Mouse (Mus musculus): ENCODE data around the gene Zdhhc14. TPM values are rescaled to one million over a fixed set of nuclear protein-coding genes. Genes with fewer than 3 reads are reported as not detected.

Gene Zdhhc14
- polyA plus RNA-seq, 1 experiment = 0.01 TPM

GRCm38 (mm10) chr17:5752322-5752715, 260.0 kb downstream of the Zdhhc14 start:
- no peak overlapping the region for H3K4me3 ChIP-seq (ENCODE audit: insufficient read depth, poor library complexity, severe bottlenecking)

GRCm38 (mm10) chr17:5752716-5753585, 260.6 kb downstream of the Zdhhc14 start:
- no peaks in the 10 kb centered on the region for H3K36me3 ChIP-seq (ENCODE audit: control insufficient read depth, insufficient read depth)
- no peaks in the 10 kb centered on the region for H3K79me2 ChIP-seq (ENCODE audit: control insufficient read depth, insufficient read depth)
- H3K4me3 ChIP-seq (ENCODE audit: insufficient read depth, poor library complexity, severe bottlenecking) = no peak overlapping the region
- peak overlapping the region; percentile 58 for H3ac ChIP-seq (ENCODE audit: control insufficient read depth, insufficient read length, low read depth)
- peaks cover 12% of the 10 kb centered on the region for H3K27me3 ChIP-seq (ENCODE audit: control insufficient read depth, insufficient read depth, insufficient read length)
- no peaks in the 10 kb centered on the region for H3K79me3 ChIP-seq (ENCODE audit: low read depth)
- TF ChIP-seq MAX (IDR thresholded peaks at IDR 0.05) (peak; percentile 44), CEBPB (IDR thresholded peaks at IDR 0.05; ENCODE audit: low read depth) (no peak), MYOD1 (IDR thresholded peaks at IDR 0.05; ENCODE audit: control insufficient read depth, insufficient read length, low read depth) (no peak), CTCF (IDR thresholded peaks at IDR 0.05; ENCODE audit: control insufficient read depth, insufficient read depth, insufficient read length) (peak; percentile 81), FOSL1 (IDR thresholded peaks at IDR 0.05; ENCODE audit: insufficient read depth, low read length, poor library complexity, severe bottlenecking) (no peak), MYOG (IDR thresholded peaks at IDR 0.05; ENCODE audit: control insufficient read depth, extremely low read depth, insufficient read length) (no peak), USF1 (IDR thresholded peaks at IDR 0.05; ENCODE audit: low read depth) (no peak)

More at GRCm38 (mm10) chr17:5752322-5752715, 260.0 kb downstream of the Zdhhc14 start:
- peaks cover 12% of the 10 kb centered on the region for H3K27me3 ChIP-seq (ENCODE audit: control insufficient read depth, insufficient read depth, insufficient read length)
- no peaks in the 10 kb centered on the region for H3K79me2 ChIP-seq (ENCODE audit: control insufficient read depth, insufficient read depth)
- TF ChIP-seq MYOG (IDR thresholded peaks at IDR 0.05; ENCODE audit: control insufficient read depth, extremely low read depth, insufficient read length) = no peak
- TF ChIP-seq MYOD1 (IDR thresholded peaks at IDR 0.05; ENCODE audit: control insufficient read depth, insufficient read length, low read depth) = no peak
- TF ChIP-seq FOSL1 (IDR thresholded peaks at IDR 0.05; ENCODE audit: insufficient read depth, low read length, poor library complexity, severe bottlenecking) = no peak
- TF ChIP-seq CTCF (IDR thresholded peaks at IDR 0.05; ENCODE audit: control insufficient read depth, insufficient read depth, insufficient read length) = no peak
- TF ChIP-seq USF1 (IDR thresholded peaks at IDR 0.05; ENCODE audit: low read depth) = no peak
- no peak for TF ChIP-seq MAX (IDR thresholded peaks at IDR 0.05)
- no peak for TF ChIP-seq CEBPB (IDR thresholded peaks at IDR 0.05; ENCODE audit: low read depth)
- H3K79me3 ChIP-seq (ENCODE audit: low read depth) = no peaks in the 10 kb centered on the region
- peak overlapping the region; percentile 58 for H3ac ChIP-seq (ENCODE audit: control insufficient read depth, insufficient read length, low read depth)
- no peaks in the 10 kb centered on the region for H3K36me3 ChIP-seq (ENCODE audit: control insufficient read depth, insufficient read depth)

- no peak overlapping the region for H3ac ChIP-seq (ENCODE audit: control insufficient read depth, insufficient read length, low read depth)
- H3K4me3 ChIP-seq (ENCODE audit: insufficient read depth, poor library complexity, severe bottlenecking) = no peak overlapping the region
- TF ChIP-seq USF1 (IDR thresholded peaks at IDR 0.05; ENCODE audit: low read depth) (no peak), FOSL1 (IDR thresholded peaks at IDR 0.05; ENCODE audit: insufficient read depth, low read length, poor library complexity, severe bottlenecking) (no peak), MYOD1 (IDR thresholded peaks at IDR 0.05; ENCODE audit: control insufficient read depth, insufficient read length, low read depth) (no peak), CEBPB (IDR thresholded peaks at IDR 0.05; ENCODE audit: low read depth) (no peak), CTCF (IDR thresholded peaks at IDR 0.05; ENCODE audit: control insufficient read depth, insufficient read depth, insufficient read length) (no peak)
- no peaks in the 10 kb centered on the region for H3K79me3 ChIP-seq (ENCODE audit: low read depth)
- H3K79me2 ChIP-seq (ENCODE audit: control insufficient read depth, insufficient read depth) = no peaks in the 10 kb centered on the region
- no peaks in the 10 kb centered on the region for H3K36me3 ChIP-seq (ENCODE audit: control insufficient read depth, insufficient read depth)
- peaks cover 16% of the 10 kb centered on the region for H3K27me3 ChIP-seq (ENCODE audit: control insufficient read depth, insufficient read depth, insufficient read length)
Measured at GRCm38 (mm10) chr17:5755489-5755888, 263.1 kb downstream of the Zdhhc14 start.

GRCm38 (mm10) chr17:5756065-5756464, 263.7 kb downstream of the Zdhhc14 start:
- H3K27me3 ChIP-seq (ENCODE audit: control insufficient read depth, insufficient read depth, insufficient read length) = peaks cover 14% of the 10 kb centered on the region

GRCm38 (mm10) chr17:5756855-5757254, 264.5 kb downstream of the Zdhhc14 start:
- no peaks in the 10 kb centered on the region for H3K79me2 ChIP-seq (ENCODE audit: control insufficient read depth, insufficient read depth)
- H3K4me3 ChIP-seq (ENCODE audit: insufficient read depth, poor library complexity, severe bottlenecking) = no peak overlapping the region
- peaks cover 12% of the 10 kb centered on the region for H3K27me3 ChIP-seq (ENCODE audit: control insufficient read depth, insufficient read depth, insufficient read length)
- TF ChIP-seq MAX (IDR thresholded peaks at IDR 0.05) = no peak
- no peak for TF ChIP-seq FOSL1 (IDR thresholded peaks at IDR 0.05; ENCODE audit: insufficient read depth, low read length, poor library complexity, severe bottlenecking)
- no peak for TF ChIP-seq MYOD1 (IDR thresholded peaks at IDR 0.05; ENCODE audit: control insufficient read depth, insufficient read length, low read depth)
- TF ChIP-seq CEBPB (IDR thresholded peaks at IDR 0.05; ENCODE audit: low read depth) = no peak
- no peak for TF ChIP-seq MYOG (IDR thresholded peaks at IDR 0.05; ENCODE audit: control insufficient read depth, extremely low read depth, insufficient read length)
- no peak for TF ChIP-seq CTCF (IDR thresholded peaks at IDR 0.05; ENCODE audit: control insufficient read depth, insufficient read depth, insufficient read length)
- no peak for TF ChIP-seq USF1 (IDR thresholded peaks at IDR 0.05; ENCODE audit: low read depth)
- no peak overlapping the region for H3ac ChIP-seq (ENCODE audit: control insufficient read depth, insufficient read length, low read depth)
- H3K79me3 ChIP-seq (ENCODE audit: low read depth) = no peaks in the 10 kb centered on the region
- H3K36me3 ChIP-seq (ENCODE audit: control insufficient read depth, insufficient read depth) = no peaks in the 10 kb centered on the region

More at GRCm38 (mm10) chr17:5756065-5756464, 263.7 kb downstream of the Zdhhc14 start:
- Histone ChIP-seq H3K79me3 (ENCODE audit: low read depth) (no peaks in the 10 kb centered on the region), H3K36me3 (ENCODE audit: control insufficient read depth, insufficient read depth) (no peaks in the 10 kb centered on the region), H3K4me3 (ENCODE audit: insufficient read depth, poor library complexity, severe bottlenecking) (no peak overlapping the region), H3ac (ENCODE audit: control insufficient read depth, insufficient read length, low read depth) (no peak overlapping the region), H3K79me2 (ENCODE audit: control insufficient read depth, insufficient read depth) (no peaks in the 10 kb centered on the region)
- TF ChIP-seq FOSL1 (IDR thresholded peaks at IDR 0.05; ENCODE audit: insufficient read depth, low read length, poor library complexity, severe bottlenecking) = no peak
- TF ChIP-seq USF1 (IDR thresholded peaks at IDR 0.05; ENCODE audit: low read depth) = no peak
- no peak for TF ChIP-seq CTCF (IDR thresholded peaks at IDR 0.05; ENCODE audit: control insufficient read depth, insufficient read depth, insufficient read length)
- no peak for TF ChIP-seq MYOD1 (IDR thresholded peaks at IDR 0.05; ENCODE audit: control insufficient read depth, insufficient read length, low read depth)
- no peak for TF ChIP-seq CEBPB (IDR thresholded peaks at IDR 0.05; ENCODE audit: low read depth)
- no peak for TF ChIP-seq MYOG (IDR thresholded peaks at IDR 0.05; ENCODE audit: control insufficient read depth, extremely low read depth, insufficient read length)
- TF ChIP-seq MAX (IDR thresholded peaks at IDR 0.05) = no peak

Measured in C2C12 (cell line).